Mouse (Mus musculus) Patski (cell line): Measurements from ENCODE around the gene Map2k6. TPM values are rescaled to one million over a fixed set of nuclear protein-coding genes. Genes with fewer than 3 reads are reported as not detected.

Experiments used
- ATAC-seq: fragments of 100-300 bp; one replicate; pipeline ENCODE4 v1.8.0; 2021
- CTCF ChIA-PET: fragments of 350-600 bp; sonication (Branson Sonifier 250); formaldehyde crosslinking; loops from one replicate; lab custom pipeline; 2022; ENCODE audit warnings: inconsistent platforms; lab: Charles Lee
- POLR2A ChIA-PET: fragments of 350-600 bp; sonication (Branson Sonifier 250); formaldehyde crosslinking; loops from one replicate; lab custom pipeline; 2022; ENCODE audit warnings: antibody characterized with exemption, inconsistent platforms; lab: Charles Lee
- DNase-seq: peaks from one replicate; pipeline ENCODE4 v3.0.0-alpha.2; 2011; ENCODE audit warnings: low read depth, low spot score
- H3K27me3 ChIP-seq: fragments of 371-371 bp; one replicate; pipeline ENCODE4 v1.5.1; 2021
- CTCF ChIP-seq: fragments of 100-300 bp; IDR thresholded peaks from one replicate; pipeline ENCODE4 v1.5.1; 2021
- in situ Hi-C: fragments of 300-500 bp; cut with MboI; formaldehyde crosslinking; loops from 3 replicates; pipeline ENCODE4 v1.11.1; 2018; ENCODE audit warnings: low pct_unique_long_range_greater_than_20kb, mixed read lengths
- polyA plus RNA-seq: library from polyadenylated mRNA; unstranded; gene quantifications from one replicate; pipeline ENCODE4 v1.2.3, GENCODE M21; 2021

The Map2k6 gene
- polyA plus RNA-seq, 1 experiment from 2014 or later, result 14.3 TPM

DNA sequence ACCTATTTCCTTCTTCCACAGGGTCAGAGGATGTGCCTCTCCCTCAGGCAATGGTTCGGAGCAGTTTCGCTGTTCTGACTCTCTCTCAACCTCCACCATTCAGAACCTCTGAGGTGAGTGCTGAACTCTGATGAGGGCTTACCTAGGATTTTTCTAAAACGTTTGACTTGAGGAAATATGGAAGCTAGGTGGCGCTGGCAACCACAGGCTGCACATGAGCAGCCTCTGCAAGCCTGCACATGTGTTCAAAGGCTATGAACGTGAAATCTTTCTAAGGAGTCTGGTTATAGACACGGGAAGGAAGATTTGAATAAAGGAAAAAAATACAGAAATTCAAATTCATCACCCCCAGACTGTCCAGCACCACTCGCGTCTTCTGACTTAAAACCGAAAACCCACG lies 173.6 kb downstream of the Map2k6 start:
- no peaks in the 10 kb centered on the region for H3K27me3 ChIP-seq
- in situ Hi-C loops, result loop anchor here (5.0 kb wide), 1 partner anchor 470 kb away; no protein-coding TSS in a partner anchor
- TF ChIP-seq CTCF, result peak; percentile 88
- POLR2A ChIA-PET, result interaction anchor here (1.1 kb wide), 1 partner anchor 492 kb away, joined by 3 read pairs; no protein-coding TSS in a partner anchor
- ATAC-seq, result peak; percentile 73
- CTCF ChIA-PET, result interaction anchor here (0.9 to 2.0 kb wide), 7 partner anchors 9 to 492 kb away, joined by 3 to 6 read pairs (median 4); no protein-coding TSS in a partner anchor
- no peak for DNase-seq

Other genes starting within 250 kb of the Map2k6 start
- 0.92 TPM for gene Abca9, start 230.9 kb upstream of the Map2k6 start, polyA plus RNA-seq
- gene Abca6, start 147.3 kb upstream of the Map2k6 start, polyA plus RNA-seq, result not detected
- gene Abca5, start 61.4 kb upstream of the Map2k6 start, polyA plus RNA-seq, result 4.8 TPM